8 mouse cellular contexts compared by ENCODE assay signal in genomic region chr5:88885944-88886343, GRCm38 (mm10). TPM values are rescaled to one million over a fixed set of nuclear protein-coding genes. Genes with fewer than 3 reads are reported as not detected.
DNase-seq lines count a peak whose midpoint lies in the region; ATAC-seq and TF ChIP-seq lines count a peak whose summit lies in the region.

No protein-coding gene starts in this region.

- H3K79me2 ChIP-seq in heart, adult 2 months (replicated peaks; ENCODE audit: control insufficient read depth, insufficient read depth, low read length): no peaks in the 10 kb centered on the region

- no peak for ATAC-seq in hindbrain, embryonic 12.5 days (ENCODE audit: low FRiP score)
- no peak for ATAC-seq in liver, postnatal 0 days

- H3K36me3 ChIP-seq in heart, adult 2 months (ENCODE audit: control insufficient read depth, insufficient read depth, low read length): no peaks in the 10 kb centered on the region
- no peaks in the 10 kb centered on the region for H3K36me3 ChIP-seq in hindbrain, embryonic 12.5 days
- no peaks in the 10 kb centered on the region for H3K36me3 ChIP-seq in liver, postnatal 0 days (replicated peaks; ENCODE audit: insufficient read depth, low read length)

- H3K4me3 ChIP-seq in heart, adult 2 months: peak overlapping the region; percentile 67
- peak overlapping the region; percentile 62 for H3K4me3 ChIP-seq in brown adipose tissue, adult 24 weeks (ENCODE audit: insufficient read depth, low read depth, low read length)
- peak overlapping the region; percentile 85; the same call in 1 of the 2 replicates for H3K4me3 ChIP-seq in hindbrain, embryonic 12.5 days
- peak overlapping the region; percentile 68; the same call in 1 of the 2 replicates for H3K4me3 ChIP-seq in liver, postnatal 0 days (ENCODE audit: low read depth, low read length)

- WGBS in heart, adult 2 months: 44% methylated on average over 5 of the region's 5 CpGs
- 46% methylated on average over 5 of the region's 5 CpGs for WGBS in hindbrain, embryonic 12.5 days
- 52% methylated on average over 5 of the region's 5 CpGs for WGBS in liver, postnatal 0 days (ENCODE audit: insufficient replicate concordance)

- H3K4me2 ChIP-seq in hindbrain, embryonic 12.5 days (replicated peaks): peak overlapping the region; percentile 97
- H3K4me2 ChIP-seq in liver, postnatal 0 days (ENCODE audit: low read depth, low read length): peak overlapping the region; percentile 79; the same call in 1 of the 2 replicates

- TF ChIP-seq CTCF in heart, adult 2 months (IDR thresholded peaks at IDR 0.05): no peak
- no peak for TF ChIP-seq CTCF in liver, postnatal 0 days (IDR thresholded peaks at IDR 0.05; ENCODE audit: low read depth)

- H3K9ac ChIP-seq in heart, adult 2 months (ENCODE audit: low read depth, low read length): no peak overlapping the region
- no peak overlapping the region for H3K9ac ChIP-seq in hindbrain, embryonic 12.5 days
- peak overlapping the region; percentile 68; the same call in 1 of the 2 replicates for H3K9ac ChIP-seq in liver, postnatal 0 days (replicated peaks)

- no peaks in the 10 kb centered on the region for H3K9me3 ChIP-seq in hindbrain, embryonic 12.5 days (replicated peaks)
- no peaks in the 10 kb centered on the region for H3K9me3 ChIP-seq in liver, postnatal 0 days (ENCODE audit: low read length)

- DNase-seq in heart, adult 2 months: no peak
- DNase-seq in heart, postnatal 14 days: no peak
- DNase-seq in liver, postnatal 0 days: no peak
- DNase-seq in ovary, postnatal 10 days (ENCODE audit: low spot score): no peak
- no peak for DNase-seq in layer of hippocampus, adult 9-10 months (ENCODE audit: low spot score)
- DNase-seq in adrenal gland, postnatal 25 days: no peak

- H3K4me1 ChIP-seq in heart, adult 2 months (ENCODE audit: control insufficient read depth, insufficient read depth, low read length): peaks cover 1% of the 10 kb centered on the region; the same call in 1 of the 2 replicates
- H3K4me1 ChIP-seq in brown adipose tissue, adult 24 weeks (ENCODE audit: control insufficient read depth, insufficient read depth, insufficient read length, low read length): 0 out of 2 replicates have a peak, but pooled peaks cover 4% of the 10 kb centered on the region
- H3K4me1 ChIP-seq in hindbrain, embryonic 12.5 days: peaks cover 13% of the 10 kb centered on the region
- 0 out of 2 replicates have a peak, but pooled peaks cover 2% of the 10 kb centered on the region for H3K4me1 ChIP-seq in liver, postnatal 0 days (ENCODE audit: insufficient read depth)

- intact Hi-C loops in heart, adult 2 months (cut with DNase I): no loop called here
- intact Hi-C loops in heart, postnatal 14 days (cut with DNase I): loop anchor here (5.0 kb wide), 3 partner anchors 41 to 496 kb away; no protein-coding TSS in a partner anchor

- no peak overlapping the region for H3K27ac ChIP-seq in heart, adult 2 months
- H3K27ac ChIP-seq in brown adipose tissue, adult 24 weeks (replicated peaks; ENCODE audit: low read depth, low read length): 0 out of 2 replicates have a peak overlapping the region, but pooled peaks have one; percentile 24
- no peak overlapping the region for H3K27ac ChIP-seq in hindbrain, embryonic 12.5 days
- H3K27ac ChIP-seq in liver, postnatal 0 days (ENCODE audit: low read depth): no peak overlapping the region

- no peaks in the 10 kb centered on the region for H3K27me3 ChIP-seq in heart, adult 2 months (ENCODE audit: control insufficient read depth, insufficient read depth, low read length)
- peaks cover 13% of the 10 kb centered on the region for H3K27me3 ChIP-seq in hindbrain, embryonic 12.5 days
- H3K27me3 ChIP-seq in liver, postnatal 0 days (ENCODE audit: insufficient read depth, low read length): peaks cover 19% of the 10 kb centered on the region

- no peak for TF ChIP-seq POLR2A in heart, adult 2 months (IDR thresholded peaks at IDR 0.05; ENCODE audit: insufficient read depth, low read depth, low read length)

- no peak for TF ChIP-seq EP300 in heart, adult 2 months (IDR thresholded peaks at IDR 0.05; ENCODE audit: insufficient read depth, low read depth, low read length)
- no peak for TF ChIP-seq EP300 in liver, postnatal 0 days (IDR thresholded peaks at IDR 0.05; ENCODE audit: low read depth)

RNA-seq across cellular contexts. Expression of gene Slc4a4, which starts 0.7 kb away (rescaled TPM):
- total RNA-seq in heart, adult 2 months (2021): 10 to 100 TPM; 19.4 to 25.5 TPM
- 4.9 and 9.3 TPM in 2 replicates for polyA plus RNA-seq in heart, adult 2 months (2012; rRNA removed)
- 10 to 100 TPM; 16.6 to 22.0 TPM for total RNA-seq in heart, postnatal 14 days (2021)
- polyA plus RNA-seq in brown adipose tissue, adult 24 weeks (2012; ENCODE audit: insufficient read depth, insufficient read length, missing spikeins): 24.9 and 49.3 TPM in 2 replicates
- 2.8 and 3.2 TPM in 2 replicates for polyA plus RNA-seq in hindbrain, embryonic 12.5 days (2016; fragmentation: Nextera tagmentation; extraction: Ambion mirVana)
- 3.3 and 4.1 TPM in 2 replicates for polyA plus RNA-seq in liver, postnatal 0 days (2015; fragmentation: Nextera tagmentation; extraction: Ambion mirVana)
- 30.5 and 46.1 TPM in 2 replicates for total RNA-seq in adrenal gland, postnatal 25 days (2021)
